Mouse (Mus musculus) cerebellum, adult 2 months (tissue): ENCODE measurements at regions not wholly inside any gene's neighbourhood (a gene's known extent, or its start where the extent isn't known, plus 50 kb on each side); places are given as distances from the start of the nearest gene placed in this dataset.

Source experiments
- CTCF ChIP-seq: fragments of 200-500 bp; IDR thresholded peaks from 2 replicates; pipeline ENCODE4 v1.5.1; 2011; ENCODE audit warnings: low read depth, mild to moderate bottlenecking, control low read depth, low read length, moderate library complexity, borderline replicate concordance; ENCODE audit not compliant: insufficient read depth
- POLR2A ChIP-seq: fragments of 200-500 bp; IDR thresholded peaks from 2 replicates; pipeline ENCODE4 v1.6.1; 2011; ENCODE audit warnings: low read length, control low read depth, borderline replicate concordance; ENCODE audit not compliant: insufficient read depth

DNA sequence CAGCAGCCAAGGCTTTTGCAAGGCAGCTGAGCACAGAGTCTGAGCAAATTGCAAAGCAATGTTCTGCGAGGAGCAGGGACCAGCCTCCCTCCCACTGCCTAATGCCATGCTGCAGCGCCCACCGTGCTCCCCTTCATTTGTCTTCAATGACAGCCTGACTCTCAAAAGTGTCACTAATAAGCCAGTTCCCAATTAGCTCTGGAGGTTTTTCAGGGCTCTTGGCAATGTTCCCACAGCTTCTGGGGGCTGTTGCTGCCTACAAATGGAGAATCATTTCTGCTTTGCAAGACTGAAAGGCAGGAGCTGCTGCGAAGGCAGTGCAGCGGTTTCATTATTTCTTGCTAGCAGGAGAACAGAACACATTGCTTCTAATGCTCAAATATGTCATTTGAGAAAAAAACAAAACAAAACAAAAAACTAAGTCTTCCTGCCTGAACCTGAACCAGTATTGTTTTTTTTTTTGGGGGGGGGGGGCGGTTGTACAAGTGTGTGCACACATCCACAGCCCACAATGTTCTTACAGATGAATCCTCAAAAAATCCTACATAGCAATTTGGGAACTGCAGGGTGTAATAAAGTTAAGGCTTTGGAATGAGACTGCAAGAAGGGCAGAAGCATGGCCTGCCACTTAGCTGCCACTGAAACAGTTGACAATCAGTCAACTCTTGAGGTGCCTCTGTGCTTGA, 283.5 kb upstream of the Emcn start:
- TF ChIP-seq CTCF = no peak
- no peak for TF ChIP-seq POLR2A
